Mouse (Mus musculus): ENCODE results near the gene Rnf41. TPM values are rescaled to one million over a fixed set of nuclear protein-coding genes. Genes with fewer than 3 reads are reported as not detected.
A peak's percentile ranks its signal among the peaks of the same experiment; 100 is the strongest.

Gene Rnf41
- polyA plus RNA-seq, 1 experiment from 2014 or later = 31.7 TPM

DNA sequence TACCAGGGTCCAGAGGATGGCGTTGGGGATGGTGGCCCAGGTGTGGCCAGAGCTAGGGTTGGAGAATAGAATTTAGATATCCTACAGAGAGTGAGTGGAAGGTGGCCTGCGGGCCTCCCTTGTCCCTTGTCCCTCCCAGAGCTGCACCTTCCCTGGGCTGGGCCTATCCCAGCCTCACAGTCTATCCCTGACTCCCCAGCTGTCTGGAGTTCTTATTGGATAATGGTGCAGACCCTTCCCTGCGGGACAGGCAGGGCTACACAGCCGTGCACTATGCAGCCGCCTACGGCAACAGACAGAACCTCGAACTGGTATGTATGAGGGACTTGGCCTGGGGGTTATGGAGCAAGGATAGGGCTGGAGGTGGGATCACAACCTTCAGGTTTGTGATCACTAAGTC, 25.6 kb upstream of the Rnf41 start:
- no peak for DNase-seq (ENCODE audit: low spot score)

- DNase-seq (ENCODE audit: low spot score) = no peak
These were observed 22.5 kb upstream of the Rnf41 start for GRCm38 (mm10) chr10:128388941-128389340.

DNA sequence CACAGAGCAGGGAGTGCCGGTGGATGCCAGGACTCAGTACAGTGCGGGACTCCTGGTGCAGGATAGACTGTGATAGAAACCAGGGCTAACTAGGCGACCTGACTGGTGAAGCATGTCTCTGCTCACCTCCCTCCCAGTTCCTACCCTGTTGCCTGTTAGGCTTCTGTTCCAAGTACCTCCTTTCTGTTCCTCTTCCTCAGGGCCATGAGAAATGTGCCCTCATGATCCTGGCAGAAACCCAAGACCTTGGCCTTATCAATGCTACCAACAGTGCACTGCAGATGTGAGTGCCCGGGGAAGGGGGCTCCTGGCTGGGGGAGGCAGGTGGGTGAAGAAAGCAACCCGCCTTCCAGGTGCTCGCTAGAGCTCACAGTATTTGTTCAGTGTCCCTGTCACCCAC, 21.9 kb upstream of the Rnf41 start:
- no peak for DNase-seq (ENCODE audit: low spot score)

DNA sequence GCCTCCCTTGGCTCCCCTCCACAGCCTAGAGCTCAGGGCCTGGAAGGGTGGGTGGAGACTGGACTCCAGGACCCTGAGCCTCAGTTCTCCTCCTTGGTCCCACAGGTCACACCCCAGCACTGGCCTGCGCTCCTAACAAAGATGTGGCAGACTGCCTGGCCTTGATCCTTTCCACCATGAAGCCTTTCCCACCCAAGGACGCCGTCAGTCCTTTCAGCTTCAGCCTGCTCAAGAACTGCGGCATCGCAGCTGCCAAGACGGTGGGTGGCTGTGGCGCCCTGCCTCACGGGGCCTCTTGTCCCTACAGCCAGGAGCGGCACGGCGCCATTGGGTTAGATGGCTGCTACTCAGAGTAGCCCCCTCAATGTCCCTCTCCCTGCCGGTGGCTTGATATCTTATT, 21.1 kb upstream of the Rnf41 start:
- DNase-seq (ENCODE audit: low spot score) = no peak

DNA sequence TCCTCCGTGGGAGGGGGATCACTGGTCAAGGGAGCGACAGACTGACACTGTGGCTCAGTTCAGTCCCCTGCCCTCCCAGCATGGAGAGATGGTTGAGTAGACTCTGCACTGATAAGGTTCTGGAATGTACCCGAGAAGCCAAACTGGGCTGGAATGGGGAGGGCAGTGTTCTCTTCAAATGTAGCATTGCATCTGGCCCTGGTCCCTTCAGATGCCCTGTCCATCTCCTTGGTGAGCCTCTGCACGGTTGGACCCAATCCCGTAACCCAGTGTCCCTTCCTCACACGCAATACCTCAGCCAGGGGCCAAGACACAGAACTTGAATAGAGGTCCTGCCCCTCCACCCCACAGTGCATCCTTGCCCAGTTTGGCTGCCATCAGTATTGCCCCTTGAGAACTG, 19.6 kb upstream of the Rnf41 start:
- no peak for DNase-seq (ENCODE audit: low spot score)

DNA sequence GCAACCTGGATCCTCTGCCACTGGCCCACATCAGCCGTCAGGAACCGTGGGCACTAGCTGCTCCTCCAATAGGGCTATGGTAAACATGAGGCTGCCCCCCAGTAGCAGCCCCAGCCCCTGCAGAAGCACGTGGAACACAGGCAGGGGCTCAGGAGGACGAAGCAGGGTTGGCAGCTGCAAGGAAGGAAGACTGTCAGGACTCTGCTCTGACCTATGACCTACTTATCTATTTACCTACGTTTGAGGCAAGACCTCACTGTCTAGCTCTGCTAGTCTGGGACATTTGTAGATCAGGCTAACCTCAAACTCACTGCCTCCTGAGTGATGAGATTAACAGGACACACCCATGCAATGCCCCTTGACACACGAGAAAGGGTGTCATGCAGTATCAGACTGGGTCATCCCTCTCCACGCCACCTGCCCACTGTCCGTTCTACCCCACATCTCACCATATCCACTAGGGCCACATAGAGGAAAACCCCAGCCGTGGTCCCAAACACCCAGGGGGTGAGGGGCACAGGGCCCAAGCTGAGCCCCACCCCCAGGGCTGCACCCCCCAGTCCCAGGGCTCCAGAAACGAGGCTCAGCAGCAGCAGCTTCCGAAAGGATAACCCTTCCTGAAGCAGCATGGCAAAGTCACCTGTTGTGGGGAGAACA, 15.3 kb upstream of the Rnf41 start:
- DNase-seq (ENCODE audit: low spot score) = no peak

- no peak for DNase-seq (ENCODE audit: low spot score)
These were observed 14.7 kb upstream of the Rnf41 start for GRCm38 (mm10) chr10:128396716-128397264.

DNA sequence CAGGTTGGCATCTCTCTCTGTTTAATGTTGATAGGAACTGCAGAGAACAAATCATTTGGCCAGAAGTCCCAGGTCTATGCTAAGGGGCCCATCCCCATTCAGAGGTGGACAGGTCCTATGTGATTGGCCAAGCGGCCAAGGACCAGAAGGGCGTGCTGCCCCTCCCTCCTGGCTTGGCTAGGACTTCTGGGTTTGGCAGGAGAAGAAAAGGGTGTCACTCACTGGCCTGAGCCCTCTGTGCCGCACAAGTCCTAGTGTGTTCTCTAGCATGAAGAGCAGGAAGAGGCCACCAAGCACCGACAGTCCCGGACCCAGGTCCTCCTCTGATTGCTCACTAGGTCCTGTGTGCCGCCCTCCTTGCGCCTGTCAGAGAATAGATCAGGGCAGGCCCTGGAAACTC, 14.0 kb upstream of the Rnf41 start:
- DNase-seq (ENCODE audit: low spot score) = no peak

- DNase-seq (ENCODE audit: low spot score) = no peak
These were observed 11.1 kb upstream of the Rnf41 start for GRCm38 (mm10) chr10:128400338-128400737.

DNA sequence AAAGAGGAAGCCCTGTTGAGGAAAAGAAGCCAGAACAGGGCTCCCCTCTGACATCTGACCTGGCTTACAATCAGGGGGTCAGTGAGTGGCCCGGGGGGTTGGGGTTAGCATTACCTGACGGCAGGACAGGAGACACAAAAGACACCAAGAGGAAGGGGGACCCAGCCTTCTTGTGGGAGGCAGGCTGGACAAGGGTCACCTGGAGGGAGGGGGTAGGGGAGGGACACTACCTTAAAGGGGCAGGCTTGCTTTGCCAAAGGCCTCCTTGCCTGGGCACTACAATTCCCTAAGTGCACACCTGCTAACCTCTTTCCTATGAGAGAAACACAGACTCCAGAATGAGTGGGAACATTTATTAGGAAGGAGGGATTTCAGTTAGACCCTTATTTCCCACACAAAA, 10.4 kb upstream of the Rnf41 start, which contains the start of gene Slc39a5:
Gene Slc39a5, minus strand, starts transcription at position 174 of the 400 bp plus-strand sequence.
- DNase-seq (ENCODE audit: low spot score) = no peak

- peak; percentile 41 for DNase-seq (ENCODE audit: low spot score)
These were observed 9.8 kb upstream of the Rnf41 start for GRCm38 (mm10) chr10:128401638-128402037.

- no peak for DNase-seq (ENCODE audit: low spot score)
These were observed 7.5 kb upstream of the Rnf41 start for GRCm38 (mm10) chr10:128403931-128404330.

- peak; percentile 21 for DNase-seq (ENCODE audit: low spot score)
These were observed 2.6 kb upstream of the Rnf41 start for GRCm38 (mm10) chr10:128408591-128409535.

GRCm38 (mm10) chr10:128409692-128410559, 1.5 kb upstream of the Rnf41 start:
- peak; percentile 99 for DNase-seq (ENCODE audit: low spot score)

GRCm38 (mm10) chr10:128410560-128410845, 954 bp upstream of the Rnf41 start:
- DNase-seq (ENCODE audit: low spot score) = peak; percentile 23

DNA sequence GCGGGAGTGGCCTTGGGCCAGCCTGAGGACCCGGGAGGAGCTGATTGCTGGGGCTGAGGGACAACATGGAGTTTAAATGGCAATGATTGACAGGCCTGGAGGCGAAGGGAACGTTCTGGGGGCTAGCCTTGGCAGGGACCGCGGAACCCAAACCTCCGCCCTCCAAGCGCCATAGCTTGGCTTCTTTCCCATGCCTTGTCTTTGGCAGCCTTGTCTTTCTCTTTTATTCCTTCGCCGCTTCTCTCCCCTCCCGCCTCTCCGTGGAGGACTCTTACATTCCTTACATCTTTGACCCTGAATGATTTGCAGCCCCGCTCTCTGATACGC, 561 bp downstream of the Rnf41 start:
- DNase-seq (ENCODE audit: low spot score) = no peak

DNA sequence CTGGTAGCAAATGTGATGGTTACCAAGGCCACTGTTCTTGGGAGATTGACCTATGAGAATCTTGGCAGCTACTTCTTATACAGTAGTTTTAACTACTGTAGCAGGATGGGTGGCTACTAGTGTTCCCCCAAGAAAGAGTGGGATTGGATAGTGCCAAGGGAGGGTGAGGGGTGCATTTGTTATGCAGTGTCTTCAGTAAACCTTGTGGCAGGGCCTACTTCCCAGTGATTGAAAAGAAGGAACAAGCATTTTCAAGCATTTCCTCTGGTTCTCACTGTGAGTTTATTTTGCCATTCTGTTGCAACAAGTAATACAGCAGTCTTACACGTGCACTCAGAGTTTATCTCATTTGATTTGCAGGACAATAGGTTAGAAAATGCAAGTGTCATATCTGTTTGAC, 1.1 kb downstream of the Rnf41 start:
- no peak for DNase-seq (ENCODE audit: low spot score)

DNA sequence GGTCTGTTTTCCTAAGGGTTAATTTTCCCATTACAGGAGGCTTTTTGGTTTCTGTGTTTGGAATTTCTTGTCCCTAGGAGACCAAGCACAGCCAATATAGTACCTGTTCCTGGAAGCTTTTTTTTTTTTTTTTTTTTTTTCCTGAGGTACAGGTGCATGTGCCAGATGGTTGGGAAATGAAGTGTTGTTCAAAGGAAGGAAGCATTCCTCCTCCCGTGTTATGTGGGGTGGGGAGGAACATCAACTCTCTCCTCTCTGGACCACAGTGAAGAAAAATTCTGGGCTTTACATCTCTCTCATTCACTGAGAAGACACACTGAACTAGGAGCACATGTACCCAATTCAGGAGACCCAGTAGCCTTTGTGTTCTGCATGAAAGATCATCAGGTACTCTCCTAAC, 1.6 kb downstream of the Rnf41 start:
- no peak for DNase-seq (ENCODE audit: low spot score)

- DNase-seq (ENCODE audit: low spot score) = no peak
These were observed 3.4 kb downstream of the Rnf41 start for GRCm38 (mm10) chr10:128414848-128415247.

- DNase-seq (ENCODE audit: low spot score) = no peak
These were observed 11.0 kb downstream of the Rnf41 start for GRCm38 (mm10) chr10:128422426-128422825.

DNA sequence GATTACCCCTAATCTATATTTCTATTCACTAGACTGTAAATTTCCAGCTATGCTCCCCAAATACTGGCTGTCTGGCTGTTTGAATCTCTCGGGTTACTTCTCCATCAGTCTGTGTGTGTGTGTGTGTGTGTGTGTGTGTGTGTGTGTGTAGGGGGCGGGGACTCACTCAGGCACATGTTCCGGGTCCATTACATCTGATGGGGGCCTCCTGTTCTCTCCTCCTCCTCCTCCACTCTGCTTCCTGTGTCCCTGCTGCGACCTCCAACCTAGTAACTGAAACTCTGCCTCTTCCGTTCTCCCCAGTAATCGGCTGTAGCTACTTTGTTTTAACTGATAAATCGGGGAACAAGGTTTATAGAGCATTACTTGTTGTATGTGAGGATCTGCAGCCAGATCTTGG, 13.1 kb downstream of the Rnf41 start:
- DNase-seq (ENCODE audit: low spot score) = peak; percentile 72

GRCm38 (mm10) chr10:128425260-128425659, 13.8 kb downstream of the Rnf41 start:
- no peak for DNase-seq (ENCODE audit: low spot score)
